9 mouse cellular contexts compared by ENCODE assay signal in genomic region chr12:84824203-84824602, GRCm38 (mm10).
"Had no signal": no experiment of that assay in that cellular context is flagged by ENCODE, and none has a peak within 500 bp of the region (broad histone marks: within the 10 kb centered on the region; RNA-seq: fewer than 3 reads in every experiment).

No protein-coding gene starts in this region.

- H3K9me3 ChIP-seq: kidney, embryonic 15.5 days; liver, embryonic 13.5 days; midbrain, embryonic 13.5 days had no signal

- H3K4me3 ChIP-seq: kidney, embryonic 15.5 days; liver, embryonic 13.5 days; midbrain, embryonic 13.5 days had no signal

- H3K27ac ChIP-seq: kidney, embryonic 15.5 days; liver, embryonic 13.5 days; midbrain, embryonic 13.5 days had no signal

- DNase-seq: kidney, adult 2 months; kidney, postnatal 14 days; liver; liver, embryonic 13.5 days; liver, postnatal 0 days; right cerebral cortex, postnatal 25 days; thymus, postnatal 4 days had no signal

- H3K36me3 ChIP-seq: kidney, embryonic 15.5 days; liver, embryonic 13.5 days; midbrain, embryonic 13.5 days had no signal

- H3K27me3 ChIP-seq: midbrain, embryonic 13.5 days had no signal

- H3K9ac ChIP-seq: kidney, embryonic 15.5 days; liver, embryonic 13.5 days; liver, postnatal 0 days; midbrain, embryonic 13.5 days had no signal

- H3K4me2 ChIP-seq: kidney, embryonic 15.5 days; liver, embryonic 13.5 days; midbrain, embryonic 13.5 days had no signal

- H3K4me1 ChIP-seq: midbrain, embryonic 13.5 days had no signal

- ATAC-seq: liver, postnatal 0 days; midbrain, embryonic 13.5 days had no signal
